Mouse (Mus musculus) myocyte (in vitro differentiated cells): ENCODE results near the gene Pgap2. TPM values are rescaled to one million over a fixed set of nuclear protein-coding genes. Genes with fewer than 3 reads are reported as not detected.

ENCODE experiments used
- H3K27me3 ChIP-seq: one replicate; pipeline ENCODE4 v1.6.1; 2011; ENCODE audit not compliant: control insufficient read depth, insufficient read depth, insufficient read length
- H3K36me3 ChIP-seq: one replicate; pipeline ENCODE4 v1.6.1; 2011; ENCODE audit not compliant: control insufficient read depth, insufficient read depth
- H3K4me2 ChIP-seq: one replicate; pipeline ENCODE4 v1.6.1; 2011; ENCODE audit warnings: low read depth, control low read depth
- H3K4me3 ChIP-seq: one replicate; pipeline ENCODE4 v1.5.1; 2011; ENCODE audit warnings: mild to moderate bottlenecking, control low read depth, moderate library complexity
- H3K79me2 ChIP-seq: one replicate; pipeline ENCODE4 v1.6.1; 2011; ENCODE audit not compliant: control insufficient read depth, insufficient read depth
- H3ac ChIP-seq: one replicate; pipeline ENCODE4 v1.6.1; 2011; ENCODE audit not compliant: control insufficient read depth, insufficient read length
- CEBPB ChIP-seq: IDR thresholded peaks from 2 replicates; pipeline ENCODE4 v1.6.1; 2011; ENCODE audit warnings: mild to moderate bottlenecking, moderate library complexity; ENCODE audit not compliant: poor library complexity, insufficient read depth, severe bottlenecking
- E2F4 ChIP-seq: IDR thresholded peaks from one replicate; pipeline ENCODE4 v1.6.1; 2011; ENCODE audit warnings: mild to moderate bottlenecking, control low read depth, moderate library complexity; ENCODE audit not compliant: insufficient read depth
- MAX ChIP-seq: IDR thresholded peaks from one replicate; pipeline ENCODE4 v1.6.1; 2011; ENCODE audit warnings: low read depth, mild to moderate bottlenecking, control low read depth
- MYOD1 ChIP-seq, 3 experiments: IDR thresholded peaks; one replicate each; pipeline ENCODE4 v1.6.1; 2011; ENCODE audit warnings: control low read depth in 2 of 3, low read depth in 2 of 3, mild to moderate bottlenecking in 2 of 3, moderate library complexity in 1 of 3; ENCODE audit not compliant: insufficient read length in 2 of 3, control insufficient read depth in 1 of 3
- MYOG ChIP-seq, 3 experiments: IDR thresholded peaks; one replicate each; pipeline ENCODE4 v1.6.1; 2011; ENCODE audit warnings: control low read depth in 2 of 3, low read depth in 2 of 3, mild to moderate bottlenecking in 2 of 3; ENCODE audit not compliant: insufficient read length in 2 of 3, control insufficient read depth in 1 of 3, insufficient read depth in 1 of 3
- POLR2A ChIP-seq: IDR thresholded peaks from one replicate; pipeline ENCODE4 v1.6.1; 2011; ENCODE audit warnings: low read depth, mild to moderate bottlenecking, control low read depth, moderate library complexity; ENCODE audit not compliant: insufficient read length
- POLR2AphosphoS2 ChIP-seq: IDR thresholded peaks from one replicate; pipeline ENCODE4 v1.6.1; 2011; ENCODE audit warnings: low read depth, control low read depth; ENCODE audit not compliant: insufficient read length
- REST ChIP-seq: IDR thresholded peaks from one replicate; pipeline ENCODE4 v1.6.1; 2011; ENCODE audit warnings: mild to moderate bottlenecking, control low read depth, moderate library complexity; ENCODE audit not compliant: insufficient read depth, insufficient read length
- SRF ChIP-seq: IDR thresholded peaks from one replicate; pipeline ENCODE4 v1.6.1; 2011; ENCODE audit warnings: low read depth; ENCODE audit not compliant: control insufficient read depth, insufficient read length
- TCF12 ChIP-seq: IDR thresholded peaks from one replicate; pipeline ENCODE4 v1.6.1; 2011; ENCODE audit warnings: mild to moderate bottlenecking, control low read depth; ENCODE audit not compliant: poor library complexity, insufficient read depth, severe bottlenecking
- TCF3 ChIP-seq: IDR thresholded peaks from one replicate; pipeline ENCODE4 v1.6.1; 2011; ENCODE audit warnings: low read depth, control low read depth; ENCODE audit not compliant: insufficient read length
- USF1 ChIP-seq: IDR thresholded peaks from one replicate; pipeline ENCODE4 v1.6.1; 2011; ENCODE audit warnings: low read depth, mild to moderate bottlenecking, control low read depth, moderate library complexity
- polyA plus RNA-seq: library from polyadenylated mRNA; unstranded; fragments of >200 nt; fragmentation: generic; extraction: Trizol; gene quantifications from one replicate; pipeline ENCODE4 v1.2.1, GENCODE M21; 2012; ENCODE audit warnings: missing spikeins

The Pgap2 gene
- polyA plus RNA-seq, 1 experiment, result 33.3 TPM

DNA sequence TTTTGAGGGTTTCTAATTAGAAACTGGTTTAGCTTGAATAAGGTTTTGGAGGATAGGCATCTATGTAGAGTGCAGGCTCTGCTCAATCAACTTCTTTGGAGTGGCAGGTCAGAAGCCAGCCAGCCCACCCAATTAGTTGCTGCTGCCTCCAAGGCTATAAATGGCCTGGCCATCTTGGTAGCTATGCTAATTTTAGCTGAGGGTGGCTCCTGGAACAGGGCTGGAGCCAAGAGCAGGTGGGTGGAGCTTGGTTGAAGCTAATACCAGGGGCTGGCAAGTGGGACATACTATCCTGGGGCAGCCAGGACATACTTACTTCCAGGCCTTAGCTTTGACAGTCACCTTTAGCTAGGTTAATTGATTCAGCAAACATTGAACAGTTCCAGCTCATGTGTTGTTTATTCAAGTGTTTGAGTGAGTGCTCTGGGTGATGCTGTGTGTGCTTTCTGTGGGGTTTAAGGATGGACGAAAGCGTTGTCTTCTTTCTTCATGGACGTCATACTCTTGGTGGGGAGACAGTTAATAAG, 62.5 kb downstream of the Pgap2 start:
- TF ChIP-seq MYOD1 (IDR thresholded peaks at IDR 0.05; ENCODE audit: control insufficient read depth in 1 of 3, insufficient read length in 2 of 3, low read depth in 2 of 3) (peak in 1 of 3 experiments; percentile 9), CEBPB (no peak), MYOG (IDR thresholded peaks at IDR 0.05; ENCODE audit: control insufficient read depth in 1 of 3, insufficient read depth in 1 of 3, insufficient read length in 2 of 3, low read depth in 2 of 3) (peak in 1 of 3 experiments; percentile 10), USF1 (no peak), MAX (no peak), SRF (peak; percentile 61)
- Histone ChIP-seq H3K36me3 (no peaks in the 10 kb centered on the region), H3K4me2 (peak overlapping the region; percentile 67), H3K79me2 (peaks cover 4% of the 10 kb centered on the region), H3ac (no peak overlapping the region), H3K4me3 (no peak overlapping the region), H3K27me3 (no peaks in the 10 kb centered on the region)

DNA sequence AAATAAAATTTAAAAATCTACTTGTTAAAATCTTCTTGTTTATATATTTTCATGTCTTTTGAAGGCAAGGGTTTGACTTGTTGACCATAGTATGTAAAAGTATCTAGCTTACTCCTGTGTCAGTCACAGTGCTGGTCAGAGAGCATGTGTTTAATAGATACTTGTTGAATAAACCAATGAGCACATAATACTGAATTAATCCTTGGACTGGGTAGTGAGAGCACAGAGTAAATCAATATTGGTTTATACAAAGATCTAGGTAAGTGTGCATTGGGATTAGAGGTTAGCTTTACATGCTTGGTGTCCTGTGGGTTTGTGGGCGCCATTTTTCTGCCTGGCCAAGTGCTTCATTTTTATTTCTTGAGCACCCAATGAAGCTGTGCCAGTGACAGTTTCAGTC, 71.4 kb downstream of the Pgap2 start:
- TF ChIP-seq SRF, result no peak
- no peak for TF ChIP-seq TCF12
- TF ChIP-seq CEBPB, result no peak
- TF ChIP-seq MAX, result no peak
- TF ChIP-seq POLR2A, result no peak
- TF ChIP-seq POLR2AphosphoS2, result no peak
- no peak for TF ChIP-seq TCF3
- TF ChIP-seq REST, result no peak
- no peak for TF ChIP-seq MYOG (IDR thresholded peaks at IDR 0.05; ENCODE audit: control insufficient read depth in 1 of 3, insufficient read depth in 1 of 3, insufficient read length in 2 of 3, low read depth in 2 of 3)
- TF ChIP-seq USF1, result no peak
- no peak for TF ChIP-seq MYOD1 (IDR thresholded peaks at IDR 0.05; ENCODE audit: control insufficient read depth in 1 of 3, insufficient read length in 2 of 3, low read depth in 2 of 3)
- TF ChIP-seq E2F4, result no peak
- Histone ChIP-seq H3ac (no peak overlapping the region), H3K27me3 (no peaks in the 10 kb centered on the region), H3K4me2 (no peak overlapping the region), H3K36me3 (no peaks in the 10 kb centered on the region), H3K79me2 (no peaks in the 10 kb centered on the region), H3K4me3 (no peak overlapping the region)

DNA sequence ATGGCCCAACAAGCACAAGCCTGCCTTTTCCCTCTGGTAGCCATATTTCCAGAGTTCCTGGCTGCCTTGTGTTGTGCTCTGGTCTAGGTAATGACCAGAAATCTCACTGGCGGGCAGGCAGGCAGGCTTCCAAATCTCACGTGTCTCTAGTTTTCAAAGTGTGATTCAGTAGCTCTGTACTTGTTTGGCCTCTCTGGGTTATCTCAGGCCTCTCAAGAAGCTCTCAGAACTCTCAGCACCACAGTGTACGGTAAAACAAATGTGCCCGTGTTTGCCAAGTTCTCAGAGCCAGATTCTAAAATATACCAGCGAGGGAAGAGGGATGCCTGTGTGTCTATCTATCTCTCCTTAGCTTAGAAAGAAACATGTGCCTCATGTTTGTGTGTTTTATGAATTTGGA, 72.3 kb downstream of the Pgap2 start:
- TF ChIP-seq E2F4, result no peak
- no peak for TF ChIP-seq CEBPB
- TF ChIP-seq USF1, result no peak
- no peak for TF ChIP-seq REST
- Histone ChIP-seq H3ac (no peak overlapping the region), H3K27me3 (no peaks in the 10 kb centered on the region), H3K79me2 (no peaks in the 10 kb centered on the region), H3K4me2 (no peak overlapping the region), H3K4me3 (no peak overlapping the region), H3K36me3 (no peaks in the 10 kb centered on the region)

Other genes starting within 250 kb of the Pgap2 start
- gene Il18bp, start 191.5 kb upstream of the Pgap2 start, polyA plus RNA-seq, result 0.84 TPM
- 48.0 TPM for gene Rnf121, start 144.7 kb upstream of the Pgap2 start, polyA plus RNA-seq
- gene Xndc1, start 144.7 kb upstream of the Pgap2 start, polyA plus RNA-seq, result 6.1 TPM
- 0.12 TPM for gene Xntrpc, start 144.5 kb upstream of the Pgap2 start, polyA plus RNA-seq
- gene Trpc2, start 127.1 kb upstream of the Pgap2 start, polyA plus RNA-seq, result not detected
- 44.4 TPM for gene Art1, start 108.5 kb upstream of the Pgap2 start, polyA plus RNA-seq
- 6.9 TPM for gene Art5, start 100.7 kb upstream of the Pgap2 start, polyA plus RNA-seq
- 0.04 TPM for gene Chrna10, start 93.4 kb upstream of the Pgap2 start, polyA plus RNA-seq
- gene Nup98, start within 50 bp of the Pgap2 start, polyA plus RNA-seq, result 16.1 TPM
- 62.6 TPM for gene Rhog, start 45.8 kb downstream of the Pgap2 start, polyA plus RNA-seq
- 37.0 TPM for gene Stim1, start 57.6 kb downstream of the Pgap2 start, polyA plus RNA-seq
- 32.2 TPM for gene Rrm1, start 231.5 kb downstream of the Pgap2 start, polyA plus RNA-seq